Mouse (Mus musculus) neural tube, embryonic 15.5 days (tissue): ENCODE results near the gene Olfr463. TPM values are rescaled to one million over a fixed set of nuclear protein-coding genes. Genes with fewer than 3 reads are reported as not detected.

Experiments used
- polyA plus RNA-seq: library from polyadenylated mRNA; unstranded; fragments of >200 nt; fragmentation: Nextera tagmentation; extraction: Ambion mirVana; gene quantifications from 2 replicates; pipeline ENCODE4 v1.2.1, GENCODE M21; 2015

Olfr463 gene
- polyA plus RNA-seq, 1 experiment from 2014 or later, result not detected

Other genes with a start within 250 kb of the Olfr463 start
- 0.54 and 2.6 TPM in 2 replicates for gene Rnf43, start 234.7 kb downstream of the Olfr463 start, polyA plus RNA-seq
- gene Supt4a, start 159.8 kb downstream of the Olfr463 start, polyA plus RNA-seq, result 129 and 144 TPM in 2 replicates
- gene Tspoap1, start 136.8 kb downstream of the Olfr463 start, polyA plus RNA-seq, result 34.5 and 43.8 TPM in 2 replicates
- 0.51 and 2.5 TPM in 2 replicates for gene Mpo, start 103.8 kb downstream of the Olfr463 start, polyA plus RNA-seq
- gene Lpo, start 69.1 kb downstream of the Olfr463 start, polyA plus RNA-seq, result 1.0 and 2.7 TPM in 2 replicates
- gene Mks1, start 44.2 kb downstream of the Olfr463 start, polyA plus RNA-seq, result 12.1 and 12.4 TPM in 2 replicates
- 0.28 and 0.42 TPM in 2 replicates for gene Epx, start 21.9 kb downstream of the Olfr463 start, polyA plus RNA-seq
- not detected in 2 replicates for gene Olfr462, start 5.1 kb downstream of the Olfr463 start, polyA plus RNA-seq
- 0.08 and 0.13 TPM in 2 replicates for gene Olfr464, start 23.6 kb upstream of the Olfr463 start, polyA plus RNA-seq
- 57.6 and 76.0 TPM in 2 replicates for gene Dynll2, start 90.1 kb upstream of the Olfr463 start, polyA plus RNA-seq
- gene Srsf1, start 150.0 kb upstream of the Olfr463 start, polyA plus RNA-seq, result 183 and 211 TPM in 2 replicates
- gene Vezf1, start 170.9 kb upstream of the Olfr463 start, polyA plus RNA-seq, result 35.0 and 39.1 TPM in 2 replicates
- 40.6 and 49.0 TPM in 2 replicates for gene Cuedc1, start 200.7 kb upstream of the Olfr463 start, polyA plus RNA-seq